Mouse (Mus musculus) MEL (cell line): ENCODE data around the gene Tnnt1.

Source experiments
- CTCF ChIP-seq, 3 experiments: IDR thresholded peaks in 2 of 3; conservative IDR thresholded peaks in 1 of 3; 2 replicates each; pipeline ENCODE4 v1.5.1; 2011 to 2012; ENCODE audit warnings: low read length in 3 of 3, low read depth in 2 of 3, mild to moderate bottlenecking in 2 of 3, improper control_type of control experiment in 1 of 3, inconsistent platforms in 1 of 3, mixed read lengths in 1 of 3, moderate library complexity in 1 of 3; ENCODE audit not compliant: control insufficient read depth in 1 of 3, insufficient read depth in 1 of 3, poor library complexity in 1 of 3, severe bottlenecking in 1 of 3
- JUND ChIP-seq: IDR thresholded peaks from 2 replicates; pipeline ENCODE4 v1.6.1; 2011; ENCODE audit warnings: low read depth, mild to moderate bottlenecking, improper control_type of control experiment, low read length

- TF ChIP-seq CTCF (IDR thresholded peaks at IDR 0.05 in 2 of 3, conservative IDR thresholded peaks at IDR 0.05 in 1 of 3; ENCODE audit: control insufficient read depth in 1 of 3, insufficient read depth in 1 of 3, low read depth in 2 of 3, low read length in 3 of 3, poor library complexity in 1 of 3, severe bottlenecking in 1 of 3): no peak
- TF ChIP-seq JUND: no peak
Measured at GRCm38 (mm10) chr7:4546591-4547131, 30.5 kb upstream of the Tnnt1 start.
